Mouse (Mus musculus) limb, embryonic 12.5 days (tissue): ENCODE results near the gene Gse1. TPM values are rescaled to one million over a fixed set of nuclear protein-coding genes. Genes with fewer than 3 reads are reported as not detected.

ENCODE experiments used
- ATAC-seq: fragments of 200-750 bp; cut with Nextera tagmentation; 2 replicates; pipeline ENCODE4 v1.8.0; 2017; ENCODE audit warnings: low read depth, moderate TSS enrichment; ENCODE audit not compliant: insufficient number of reproducible peaks, insufficient read depth, low FRiP score, low TSS enrichment
- H3K27ac ChIP-seq: fragments of 300-500 bp; sonication (generic); 2 replicates; pipeline ENCODE4 v1.5.1; 2016; ENCODE audit warnings: mild to moderate bottlenecking, moderate library complexity
- H3K27me3 ChIP-seq: fragments of 300-500 bp; sonication (generic); 2 replicates; pipeline ENCODE4 v1.6.1; 2016; ENCODE audit warnings: mild to moderate bottlenecking, moderate library complexity
- H3K36me3 ChIP-seq: fragments of 300-500 bp; sonication (generic); 2 replicates; pipeline ENCODE4 v1.6.1; 2016; ENCODE audit warnings: mild to moderate bottlenecking, moderate library complexity
- H3K4me1 ChIP-seq: fragments of 300-500 bp; sonication (generic); replicated peaks from 2 replicates; pipeline ENCODE4 v1.6.1; 2016
- H3K4me2 ChIP-seq: fragments of 300-500 bp; sonication (generic); 2 replicates; pipeline ENCODE4 v1.6.1; 2016; ENCODE audit warnings: mild to moderate bottlenecking, moderate library complexity
- H3K4me3 ChIP-seq: fragments of 300-500 bp; sonication (generic); replicated peaks from 2 replicates; pipeline ENCODE4 v1.5.1; 2016; ENCODE audit warnings: mild to moderate bottlenecking
- H3K9ac ChIP-seq: fragments of 300-500 bp; sonication (generic); replicated peaks from 2 replicates; pipeline ENCODE4 v1.6.1; 2016; ENCODE audit warnings: mild to moderate bottlenecking, moderate library complexity
- H3K9me3 ChIP-seq: fragments of 300-500 bp; sonication (generic); 2 replicates; pipeline ENCODE4 v1.6.1; 2016; ENCODE audit warnings: mild to moderate bottlenecking, moderate library complexity
- WGBS: fragments of 180-500 bp; shearing (Covaris S2); methylation state at CpG from one replicate; pipeline ENCODE4 v1.1.7; 2016; 5-methylcytosine and 5-hydroxymethylcytosine counted together
- polyA plus RNA-seq: library from polyadenylated mRNA; unstranded; fragments of >200 nt; fragmentation: Nextera tagmentation; extraction: Ambion mirVana; gene quantifications from 2 replicates; pipeline ENCODE4 v1.2.1, GENCODE M21; 2016

Gse1 gene
- polyA plus RNA-seq, 1 experiment from 2014 or later = 9.1 TPM

- H3K4me1 ChIP-seq = peaks cover 86% of the 10 kb centered on the region
- peak overlapping the region; percentile 19; the same call in 1 of the 2 replicates for H3K4me3 ChIP-seq
- WGBS = under 1% methylated on average over 28 of the region's 29 CpGs
- H3K9ac ChIP-seq = no peak overlapping the region; the same call in 1 of the 2 replicates
- ATAC-seq = 0 out of 2 replicates have a peak, but pooled peaks have one; percentile 16
- no peaks in the 10 kb centered on the region for H3K9me3 ChIP-seq
- H3K27me3 ChIP-seq = peaks cover 28% of the 10 kb centered on the region
- H3K27ac ChIP-seq = peak overlapping the region; percentile 79
- H3K36me3 ChIP-seq = no peaks in the 10 kb centered on the region
- H3K4me2 ChIP-seq = peak overlapping the region; percentile 55
Measured at GRCm38 (mm10) chr8:120532517-120533215, 304.4 kb downstream of the Gse1 start.

- Histone ChIP-seq H3K27me3 (peaks cover 22% of the 10 kb centered on the region), H3K36me3 (no peaks in the 10 kb centered on the region), H3K27ac (peak overlapping the region; percentile 79), H3K4me1 (peaks cover 86% of the 10 kb centered on the region), H3K4me3 (no peak overlapping the region), H3K4me2 (peak overlapping the region; percentile 55), H3K9ac (no peak overlapping the region), H3K9me3 (no peaks in the 10 kb centered on the region)
- ATAC-seq = no peak
- WGBS = 23% methylated on average over 3 of the region's 3 CpGs
Measured at GRCm38 (mm10) chr8:120533380-120533779, 305.1 kb downstream of the Gse1 start.

GRCm38 (mm10) chr8:120534080-120534479, 305.8 kb downstream of the Gse1 start:
- Histone ChIP-seq H3K36me3 (no peaks in the 10 kb centered on the region), H3K9me3 (no peaks in the 10 kb centered on the region), H3K4me2 (peak overlapping the region; percentile 8; the same call in 1 of the 2 replicates), H3K4me1 (peaks cover 86% of the 10 kb centered on the region), H3K4me3 (no peak overlapping the region), H3K27me3 (peaks cover 21% of the 10 kb centered on the region), H3K27ac (no peak overlapping the region), H3K9ac (0 out of 2 replicates have a peak overlapping the region, but pooled peaks have one; percentile 23)
- ATAC-seq = no peak
- WGBS = 33% methylated on average over 8 of the region's 8 CpGs

GRCm38 (mm10) chr8:120534504-120535368, 306.5 kb downstream of the Gse1 start:
- peak; percentile 34; the same call in 1 of the 2 replicates for ATAC-seq
- H3K27me3 ChIP-seq = peaks cover 21% of the 10 kb centered on the region
- WGBS = 5% methylated on average over 14 of the region's 14 CpGs

GRCm38 (mm10) chr8:120535452-120536305, 307.4 kb downstream of the Gse1 start:
- peak overlapping the region; percentile 58 for H3K9ac ChIP-seq
- WGBS = under 1% methylated on average over 70 of the region's 79 CpGs
- peak overlapping the region; percentile 68 for H3K4me3 ChIP-seq
- peak overlapping the region; percentile 99 for H3K4me2 ChIP-seq
- H3K9me3 ChIP-seq = no peaks in the 10 kb centered on the region
- H3K36me3 ChIP-seq = no peaks in the 10 kb centered on the region
- H3K27ac ChIP-seq = peak overlapping the region; percentile 90; the same call in 1 of the 2 replicates
- peaks cover 97% of the 10 kb centered on the region for H3K4me1 ChIP-seq
- H3K27me3 ChIP-seq = peaks cover 21% of the 10 kb centered on the region
- no peak for ATAC-seq

More at GRCm38 (mm10) chr8:120534504-120535368, 306.5 kb downstream of the Gse1 start:
- Histone ChIP-seq H3K4me1 (peaks cover 88% of the 10 kb centered on the region), H3K9ac (0 out of 2 replicates have a peak overlapping the region, but pooled peaks have one; percentile 23), H3K36me3 (no peaks in the 10 kb centered on the region), H3K4me2 (peak overlapping the region; percentile 8), H3K27ac (peak overlapping the region; percentile 51), H3K9me3 (no peaks in the 10 kb centered on the region), H3K4me3 (no peak overlapping the region)

GRCm38 (mm10) chr8:120536306-120537206, 308.3 kb downstream of the Gse1 start:
- Histone ChIP-seq H3K27ac (peak overlapping the region; percentile 90), H3K4me2 (peak overlapping the region; percentile 99), H3K9me3 (no peaks in the 10 kb centered on the region), H3K4me3 (peak overlapping the region; percentile 68), H3K27me3 (peaks cover 18% of the 10 kb centered on the region), H3K36me3 (no peaks in the 10 kb centered on the region), H3K4me1 (peaks cover 96% of the 10 kb centered on the region), H3K9ac (peak overlapping the region; percentile 59)
- under 1% methylated on average over 61 of the region's 61 CpGs for WGBS
- 0 out of 2 replicates have a peak, but pooled peaks have one; percentile 16 for ATAC-seq

GRCm38 (mm10) chr8:120537207-120537817, 309.1 kb downstream of the Gse1 start:
- WGBS = under 1% methylated on average over 78 of the region's 79 CpGs
- Histone ChIP-seq H3K4me3 (peak overlapping the region; percentile 68), H3K27me3 (peaks cover 18% of the 10 kb centered on the region), H3K9ac (peak overlapping the region; percentile 59), H3K4me2 (peak overlapping the region; percentile 99), H3K27ac (peak overlapping the region; percentile 90), H3K36me3 (no peaks in the 10 kb centered on the region), H3K4me1 (peaks cover 95% of the 10 kb centered on the region), H3K9me3 (no peaks in the 10 kb centered on the region)
- 0 out of 2 replicates have a peak, but pooled peaks have one; percentile 3 for ATAC-seq

GRCm38 (mm10) chr8:120537818-120538396, 309.7 kb downstream of the Gse1 start:
- Histone ChIP-seq H3K27me3 (peaks cover 15% of the 10 kb centered on the region), H3K36me3 (no peaks in the 10 kb centered on the region), H3K4me2 (peak overlapping the region; percentile 99), H3K4me3 (peak overlapping the region; percentile 68), H3K27ac (peak overlapping the region; percentile 90), H3K4me1 (peaks cover 95% of the 10 kb centered on the region), H3K9ac (peak overlapping the region; percentile 59), H3K9me3 (no peaks in the 10 kb centered on the region)
- WGBS = under 1% methylated on average over 40 of the region's 46 CpGs
- ATAC-seq = no peak
